Mouse (Mus musculus): ENCODE measurements around the gene Tns1.

GRCm38 (mm10) chr1:74155435-74156012, 31.3 kb upstream of the Tns1 start:
- TF ChIP-seq CTCF (IDR thresholded peaks at IDR 0.05; ENCODE audit: borderline replicate concordance, extremely low read depth, insufficient read depth, insufficient read length) (no peak), POLR2A (IDR thresholded peaks at IDR 0.05; ENCODE audit: borderline replicate concordance, extremely low read depth, insufficient read depth, insufficient read length, poor library complexity, severe bottlenecking) (no peak)
